28 mouse cellular contexts compared by ENCODE assay signal in genomic region chr16:84911477-84912165, GRCm38 (mm10).
"Had no signal": no experiment of that assay in that cellular context is flagged by ENCODE, and none has a peak within 500 bp of the region (broad histone marks: within the 10 kb centered on the region; RNA-seq: fewer than 3 reads in every experiment).

No protein-coding gene starts in this region.

- H3K9me3 ChIP-seq: embryonic facial prominence, embryonic 10.5 days; embryonic facial prominence, embryonic 12.5 days; embryonic facial prominence, embryonic 15.5 days; forebrain, embryonic 10.5 days; forebrain, embryonic 12.5 days; forebrain, embryonic 13.5 days; forebrain, embryonic 15.5 days had no signal

- H3K9ac ChIP-seq: embryonic facial prominence, embryonic 12.5 days; embryonic facial prominence, embryonic 13.5 days; embryonic facial prominence, embryonic 15.5 days; forebrain, embryonic 12.5 days; forebrain, embryonic 13.5 days; forebrain, embryonic 15.5 days; forebrain, postnatal 0 days had no signal

- H3K27ac ChIP-seq: embryonic facial prominence, embryonic 10.5 days; embryonic facial prominence, embryonic 12.5 days; embryonic facial prominence, embryonic 13.5 days; embryonic facial prominence, embryonic 15.5 days; forebrain, embryonic 10.5 days; forebrain, embryonic 12.5 days; forebrain, embryonic 13.5 days; forebrain, embryonic 15.5 days; gastrocnemius, adult 2 months had no signal

- H3K4me2 ChIP-seq: embryonic facial prominence, embryonic 12.5 days; embryonic facial prominence, embryonic 13.5 days; embryonic facial prominence, embryonic 15.5 days; forebrain, embryonic 12.5 days; forebrain, embryonic 13.5 days; forebrain, embryonic 15.5 days had no signal

- DNase-seq: cerebellum, adult 2 months; cerebellum, adult 8-10 months; cerebellum, adult 9-10 months; cerebellum, adult 9-11 months; cerebellum, postnatal 10 days; cerebellum, postnatal 14 days; cerebellum, postnatal 25 days; cerebellum, postnatal 36 days; embryo, embryonic 11 days; forebrain, postnatal 0 days; gastrocnemius, adult 2 months; gastrocnemius, postnatal 10 days; gastrocnemius, postnatal 14 days; gastrocnemius, postnatal 25 days; gastrocnemius, postnatal 36 days; heart, adult 11 months; heart, adult 18-20 months had no signal

- H3K36me3 ChIP-seq: embryonic facial prominence, embryonic 10.5 days; embryonic facial prominence, embryonic 12.5 days; embryonic facial prominence, embryonic 13.5 days; embryonic facial prominence, embryonic 15.5 days; forebrain, embryonic 10.5 days; forebrain, embryonic 12.5 days; forebrain, embryonic 15.5 days had no signal

- ATAC-seq: forebrain, embryonic 13.5 days; forebrain, embryonic 14.5 days; forebrain, embryonic 15.5 days; forebrain, embryonic 16.5 days; forebrain, postnatal 0 days had no signal

- H3K4me3 ChIP-seq: embryonic facial prominence, embryonic 10.5 days; embryonic facial prominence, embryonic 12.5 days; embryonic facial prominence, embryonic 13.5 days; embryonic facial prominence, embryonic 15.5 days; erythroblast, embryonic 14.5 days; forebrain, embryonic 10.5 days; forebrain, embryonic 12.5 days; forebrain, embryonic 13.5 days; forebrain, embryonic 15.5 days; gastrocnemius, adult 2 months had no signal

- H3K4me1 ChIP-seq: embryonic facial prominence, embryonic 10.5 days; embryonic facial prominence, embryonic 12.5 days; embryonic facial prominence, embryonic 13.5 days; embryonic facial prominence, embryonic 15.5 days had no signal

- H3K27me3 ChIP-seq: embryonic facial prominence, embryonic 12.5 days; embryonic facial prominence, embryonic 13.5 days; embryonic facial prominence, embryonic 15.5 days; forebrain, embryonic 12.5 days; forebrain, embryonic 13.5 days; forebrain, embryonic 15.5 days had no signal
